Mouse (Mus musculus): ENCODE measurements around the gene Tnpo3. TPM values are rescaled to one million over a fixed set of nuclear protein-coding genes. Genes with fewer than 3 reads are reported as not detected.

Gene Tnpo3
- total RNA-seq (2017) = 64.1 and 96.2 TPM in 2 replicates

DNA sequence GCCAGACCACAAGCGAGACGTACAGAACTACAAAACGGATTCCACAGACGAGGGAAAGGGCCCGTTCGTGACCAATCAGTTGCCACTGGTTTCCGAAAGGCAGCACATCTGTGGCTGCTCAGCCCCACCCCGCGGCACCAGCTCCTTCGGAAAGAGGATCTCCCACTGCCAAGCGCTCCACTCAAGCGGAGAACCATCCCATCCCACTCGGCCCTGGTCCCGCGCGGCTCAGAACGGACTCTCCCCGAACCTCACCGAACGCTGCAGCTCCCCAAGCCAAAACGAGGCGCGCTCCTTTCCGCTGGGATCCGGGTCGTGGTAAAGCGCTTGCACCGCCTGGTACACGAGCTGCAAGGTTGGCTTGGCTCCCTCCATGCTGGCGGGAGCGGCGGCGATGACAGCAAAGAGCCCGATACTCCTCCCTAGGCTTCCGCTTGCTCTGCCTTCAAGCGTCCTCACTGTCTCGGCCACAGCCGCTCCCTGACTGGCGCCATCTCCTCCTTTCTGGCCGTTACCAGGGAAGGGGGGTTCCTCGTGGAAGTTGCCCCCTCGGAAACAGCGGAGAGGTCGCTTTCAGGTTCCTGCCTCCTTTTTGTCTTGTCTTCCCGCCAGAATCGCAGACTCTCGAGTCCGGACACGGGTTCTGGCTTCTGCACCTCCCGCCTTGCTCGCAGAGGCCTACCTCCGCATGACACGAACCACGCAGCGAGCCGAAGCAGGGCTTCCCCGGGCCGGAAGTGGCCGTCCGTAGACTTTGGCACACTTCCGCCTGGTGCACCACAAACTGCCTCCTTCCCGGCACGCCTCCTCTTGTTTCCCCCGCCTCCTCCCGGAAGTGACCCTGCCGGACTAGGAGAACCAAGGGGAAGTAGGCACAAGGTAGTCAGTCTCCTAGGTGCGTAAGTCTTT is at the start of gene Tnpo3:
Tnpo3 (minus strand) TSS at position 777 of the 909 bp plus-strand sequence.
- peak; percentile 95 for ATAC-seq (replicated peaks; ENCODE audit: low read depth, poor library complexity, severe bottlenecking)

GRCm38 (mm10) chr6:29658626-29659475 is 49.2 kb upstream of the Tnpo3 start:
- ATAC-seq (replicated peaks; ENCODE audit: low read depth, poor library complexity, severe bottlenecking) = no peak

GRCm38 (mm10) chr6:29653271-29653670 is 43.6 kb upstream of the Tnpo3 start:
- ATAC-seq (replicated peaks; ENCODE audit: low read depth, poor library complexity, severe bottlenecking) = no peak

GRCm38 (mm10) chr6:29650170-29650549 is 40.5 kb upstream of the Tnpo3 start:
- peak; percentile 60 for ATAC-seq (replicated peaks; ENCODE audit: low read depth, poor library complexity, severe bottlenecking)

DNA sequence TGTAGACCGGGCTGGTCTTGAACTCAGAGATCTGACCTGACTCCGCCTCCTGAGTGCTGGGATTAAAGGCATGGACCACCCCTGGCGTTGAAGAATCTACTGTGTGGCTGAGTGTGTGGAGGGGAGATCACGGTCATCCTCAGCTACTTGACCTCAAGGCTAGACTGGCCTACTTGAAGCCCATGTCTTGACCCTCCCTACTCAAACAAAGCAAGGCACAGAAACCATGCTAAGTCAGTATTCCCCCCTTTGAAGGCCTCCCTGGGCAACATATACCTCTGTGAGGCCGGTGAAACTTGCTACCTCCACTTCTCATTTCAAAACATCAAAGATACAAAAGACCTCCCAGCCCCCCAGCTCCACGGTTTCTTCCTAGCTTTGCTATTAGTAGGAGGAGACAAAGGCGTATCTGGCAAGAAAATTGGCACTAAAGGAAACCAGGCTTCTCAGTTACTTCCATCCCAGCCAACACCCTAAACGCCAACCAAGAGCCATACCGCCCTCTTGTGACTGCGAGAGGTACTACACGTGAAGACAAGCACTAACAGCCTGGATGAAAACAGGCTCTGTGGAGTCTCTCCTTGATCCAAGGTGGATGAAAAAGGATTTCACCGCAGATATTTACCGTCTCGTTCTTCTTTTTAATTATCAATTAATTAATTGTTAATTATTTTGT is 39.9 kb upstream of the Tnpo3 start:
- peak; percentile 96 for ATAC-seq (replicated peaks; ENCODE audit: low read depth, poor library complexity, severe bottlenecking)

GRCm38 (mm10) chr6:29641816-29642215 is 32.1 kb upstream of the Tnpo3 start:
- ATAC-seq (replicated peaks; ENCODE audit: low read depth, poor library complexity, severe bottlenecking) = no peak

- ATAC-seq (replicated peaks; ENCODE audit: low read depth, poor library complexity, severe bottlenecking) = no peak
Observed at GRCm38 (mm10) chr6:29639580-29640419, 30.1 kb upstream of the Tnpo3 start.

DNA sequence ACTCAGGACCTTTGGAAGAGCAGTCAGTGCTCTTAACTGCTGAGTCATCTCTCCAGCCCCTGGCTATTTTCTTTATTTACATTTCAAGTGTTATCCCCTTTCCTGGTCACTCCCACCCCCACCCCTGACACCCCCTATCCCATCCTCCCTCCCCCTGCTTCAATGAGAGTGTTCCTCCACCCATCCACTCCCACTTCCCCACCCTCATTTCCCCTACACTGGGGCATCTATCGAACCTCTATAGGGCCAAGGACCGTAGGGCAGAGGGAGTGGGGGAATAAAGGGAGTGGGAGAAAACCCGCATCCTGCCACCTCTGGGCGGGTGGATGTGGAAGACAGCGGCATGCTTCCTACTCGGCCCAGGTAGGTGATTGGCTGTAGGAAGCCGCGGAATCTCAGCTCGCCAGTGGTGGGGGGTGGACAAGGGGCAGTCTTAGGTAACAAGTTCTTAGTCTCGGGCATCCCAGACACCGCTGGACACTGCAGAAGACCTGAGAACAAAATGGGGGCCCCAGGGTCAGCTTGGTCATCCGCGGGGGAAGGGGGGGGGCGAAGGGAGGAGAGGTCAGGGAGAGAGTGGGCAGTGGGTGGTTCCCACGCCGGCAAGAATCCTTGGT is 29.3 kb upstream of the Tnpo3 start:
- ATAC-seq (replicated peaks; ENCODE audit: low read depth, poor library complexity, severe bottlenecking) = no peak

GRCm38 (mm10) chr6:29637397-29638373 is 28.0 kb upstream of the Tnpo3 start:
- ATAC-seq (replicated peaks; ENCODE audit: low read depth, poor library complexity, severe bottlenecking) = no peak

DNA sequence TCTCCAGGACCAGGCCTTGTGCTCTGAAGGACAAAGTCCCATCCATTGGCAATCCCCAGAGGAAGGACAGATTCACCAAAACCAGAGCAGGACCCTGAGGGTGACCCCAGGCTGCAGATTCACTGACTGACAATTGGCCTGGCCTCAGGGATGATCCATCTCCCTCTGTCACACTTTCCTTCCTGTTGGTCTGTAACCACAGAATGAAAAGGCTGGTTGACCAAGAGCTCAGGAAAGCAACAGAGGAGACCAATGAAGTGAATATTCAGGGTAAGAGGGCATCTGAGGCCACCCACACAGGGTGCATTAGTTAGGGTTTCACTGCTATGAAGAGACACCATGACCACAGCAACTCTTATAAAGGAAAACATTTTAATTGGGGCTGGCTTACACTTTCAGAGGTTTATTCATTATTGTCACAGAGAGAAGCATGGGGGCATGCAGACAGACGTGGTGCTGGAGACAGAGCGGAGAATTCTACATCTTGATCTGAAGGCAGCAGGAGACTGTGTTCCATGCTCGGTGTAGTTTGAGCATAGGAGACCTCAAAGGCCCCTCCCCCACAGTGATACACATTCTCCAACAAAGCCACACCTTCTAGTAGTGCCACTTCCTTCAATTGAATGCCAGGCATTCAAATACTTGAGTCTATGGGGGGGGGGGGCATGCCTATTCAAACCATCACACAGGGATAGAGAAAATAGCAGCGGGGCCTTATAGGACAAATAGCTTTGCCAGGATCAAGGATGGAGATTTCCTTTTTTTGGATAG is 26.8 kb upstream of the Tnpo3 start:
- ATAC-seq (replicated peaks; ENCODE audit: low read depth, poor library complexity, severe bottlenecking) = 0 out of 2 replicates have a peak, but pooled peaks have one; percentile 29

GRCm38 (mm10) chr6:29634537-29634936 is 24.9 kb upstream of the Tnpo3 start:
- no peak for ATAC-seq (replicated peaks; ENCODE audit: low read depth, poor library complexity, severe bottlenecking)

DNA sequence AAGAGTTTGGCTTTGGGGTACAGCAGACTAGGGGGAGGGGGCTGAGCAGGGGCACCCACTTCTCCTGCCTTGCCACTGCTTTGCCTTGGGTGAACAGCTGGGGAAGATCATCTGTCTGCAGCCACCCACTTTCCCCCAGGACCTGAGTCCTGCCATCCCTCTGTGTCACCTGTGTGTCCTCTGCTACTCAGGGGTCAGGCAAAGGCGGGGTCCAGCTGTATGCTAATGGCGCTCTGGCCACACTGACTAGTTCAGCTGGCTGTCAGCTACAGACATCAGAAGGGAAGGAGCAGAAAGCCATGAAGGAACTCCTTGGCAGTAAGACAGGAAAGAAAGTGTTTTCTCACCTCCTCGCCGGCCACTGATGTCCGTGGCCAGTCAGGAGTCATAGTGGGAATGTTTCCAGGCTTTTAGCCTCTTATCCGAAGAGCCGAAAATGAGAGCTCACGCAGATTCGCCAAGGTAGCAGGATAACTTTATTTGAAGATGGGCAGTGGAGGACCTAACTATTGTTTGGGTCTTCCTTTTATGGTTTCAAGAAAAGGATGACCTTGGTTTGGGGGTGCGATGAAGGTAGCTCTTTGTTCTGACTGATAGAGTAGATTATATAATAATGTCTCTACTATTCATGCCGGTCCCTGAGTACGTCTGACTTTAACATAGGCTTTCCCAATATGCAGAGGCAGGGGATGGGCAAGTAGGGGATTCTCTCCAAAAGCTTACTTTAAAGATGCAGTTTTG is 23.0 kb upstream of the Tnpo3 start:
- no peak for ATAC-seq (replicated peaks; ENCODE audit: low read depth, poor library complexity, severe bottlenecking)

DNA sequence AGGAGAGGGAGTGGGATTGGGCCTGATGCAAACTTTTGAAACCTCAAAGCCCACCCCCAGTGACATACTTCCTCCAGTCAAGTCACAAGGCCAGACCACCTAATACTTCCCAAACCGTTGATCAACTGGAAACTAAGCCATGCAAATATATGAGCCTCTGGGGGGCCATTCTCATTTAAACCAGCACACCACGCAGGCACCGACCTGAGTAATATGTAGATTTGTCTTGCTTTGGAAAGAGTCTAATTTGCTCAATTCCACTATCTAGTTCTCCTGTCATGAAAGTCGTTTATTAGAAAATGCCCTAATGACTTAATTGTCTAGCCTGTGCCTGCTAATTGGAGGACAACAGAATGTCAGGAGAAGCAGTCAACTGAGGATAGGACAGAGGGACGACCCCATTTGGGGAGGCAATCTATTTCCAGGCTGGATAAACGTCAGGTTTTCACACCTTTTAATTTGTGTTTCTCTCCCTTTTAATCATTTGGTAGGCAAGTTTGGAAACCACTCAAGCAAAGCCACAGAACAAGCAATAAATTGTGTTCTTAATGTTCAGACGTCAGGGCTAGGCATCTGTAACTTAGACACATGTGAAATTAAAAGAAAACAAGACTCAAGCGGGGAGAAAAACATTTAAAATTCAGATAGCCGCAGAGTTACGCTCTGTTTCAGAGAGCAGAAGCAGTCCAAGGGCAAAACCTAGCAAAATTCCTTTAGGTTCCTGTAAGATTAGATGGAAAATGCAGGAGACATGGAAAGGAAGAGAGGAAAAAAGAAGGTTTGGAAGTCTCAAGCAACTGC is 22.3 kb upstream of the Tnpo3 start:
- no peak for ATAC-seq (replicated peaks; ENCODE audit: low read depth, poor library complexity, severe bottlenecking)

- no peak for ATAC-seq (replicated peaks; ENCODE audit: low read depth, poor library complexity, severe bottlenecking)
Observed at GRCm38 (mm10) chr6:29630216-29630615, 20.5 kb upstream of the Tnpo3 start.

- ATAC-seq (replicated peaks; ENCODE audit: low read depth, poor library complexity, severe bottlenecking) = no peak
Observed at GRCm38 (mm10) chr6:29627756-29628155, 18.1 kb upstream of the Tnpo3 start.

GRCm38 (mm10) chr6:29623857-29624256 is 14.2 kb upstream of the Tnpo3 start:
- 0 out of 2 replicates have a peak, but pooled peaks have one; percentile 36 for ATAC-seq (replicated peaks; ENCODE audit: low read depth, poor library complexity, severe bottlenecking)
